Mouse (Mus musculus) c-Kit-positive CD71-negative TER-119-negative erythroid progenitor cells, embryonic 14.5 days (primary cell): ENCODE results near the gene Pot1a.

Experiments used
- DNase-seq: peaks from one replicate; pipeline ENCODE4 v3.0.0-alpha.2; 2013; ENCODE audit warnings: low read depth

Pot1a gene

GRCm38 (mm10) chr6:25808806-25809495 is at the start of gene Pot1a:
Gene Pot1a, minus strand, starts transcription at chr6:25809246.
- DNase-seq = peak; percentile 93

GRCm38 (mm10) chr6:25836261-25836660 is 27.2 kb upstream of the Pot1a start:
- no peak for DNase-seq

GRCm38 (mm10) chr6:25806021-25806420 is 3.0 kb downstream of the Pot1a start:
- no peak for DNase-seq

GRCm38 (mm10) chr6:25802269-25802668 is 6.8 kb downstream of the Pot1a start:
- no peak for DNase-seq

- DNase-seq = no peak
Measured at GRCm38 (mm10) chr6:25801230-25801629, 7.8 kb downstream of the Pot1a start.

- no peak for DNase-seq
Measured at GRCm38 (mm10) chr6:25768238-25768637, 40.8 kb downstream of the Pot1a start.

GRCm38 (mm10) chr6:25767552-25767951 is 41.5 kb downstream of the Pot1a start:
- no peak for DNase-seq

GRCm38 (mm10) chr6:25767073-25767472 is 42.0 kb downstream of the Pot1a start:
- DNase-seq = no peak

- no peak for DNase-seq
Measured at GRCm38 (mm10) chr6:25766283-25766682, 42.8 kb downstream of the Pot1a start.

- DNase-seq = no peak
Measured at GRCm38 (mm10) chr6:25752651-25753050, 56.4 kb downstream of the Pot1a start.

GRCm38 (mm10) chr6:25736533-25736932 is 72.5 kb downstream of the Pot1a start:
- no peak for DNase-seq

GRCm38 (mm10) chr6:25726560-25726959 is 82.5 kb downstream of the Pot1a start:
- DNase-seq = no peak

GRCm38 (mm10) chr6:25710601-25711000 is 98.4 kb downstream of the Pot1a start:
- no peak for DNase-seq

GRCm38 (mm10) chr6:25709250-25709895 is 99.7 kb downstream of the Pot1a start:
- DNase-seq = no peak

GRCm38 (mm10) chr6:25699956-25700355 is 109.1 kb downstream of the Pot1a start:
- DNase-seq = no peak
